Mouse (Mus musculus): ENCODE results near the gene Cand2. TPM values are rescaled to one million over a fixed set of nuclear protein-coding genes. Genes with fewer than 3 reads are reported as not detected.

The Cand2 gene
- total RNA-seq (2023): under 1 TPM; 0.35 to 0.64 TPM

DNA sequence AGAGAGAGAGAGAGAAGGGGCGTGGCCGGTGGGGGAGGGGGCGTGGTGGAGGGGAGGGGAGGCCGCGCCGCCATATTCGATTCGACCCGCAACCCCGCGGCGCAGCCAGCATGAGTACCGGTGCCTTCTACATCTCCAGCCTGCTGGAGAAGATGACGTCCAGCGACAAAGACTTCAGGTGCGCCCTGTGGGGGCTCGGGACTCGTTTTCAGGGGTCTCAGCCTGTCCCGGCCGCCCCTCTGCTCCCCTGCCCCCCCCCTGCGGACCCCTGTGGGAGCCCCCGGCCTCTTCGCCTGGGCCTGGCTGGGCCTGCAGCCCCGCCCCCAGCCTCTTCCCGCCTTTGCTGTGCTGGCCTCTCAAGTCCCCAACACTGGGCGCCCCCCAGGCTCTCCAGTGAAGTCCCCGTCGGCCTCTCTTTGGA, at the start of gene Cand2:
Cand2 (plus strand) TSS at position 38 of the 421 bp plus-strand sequence.

DNA sequence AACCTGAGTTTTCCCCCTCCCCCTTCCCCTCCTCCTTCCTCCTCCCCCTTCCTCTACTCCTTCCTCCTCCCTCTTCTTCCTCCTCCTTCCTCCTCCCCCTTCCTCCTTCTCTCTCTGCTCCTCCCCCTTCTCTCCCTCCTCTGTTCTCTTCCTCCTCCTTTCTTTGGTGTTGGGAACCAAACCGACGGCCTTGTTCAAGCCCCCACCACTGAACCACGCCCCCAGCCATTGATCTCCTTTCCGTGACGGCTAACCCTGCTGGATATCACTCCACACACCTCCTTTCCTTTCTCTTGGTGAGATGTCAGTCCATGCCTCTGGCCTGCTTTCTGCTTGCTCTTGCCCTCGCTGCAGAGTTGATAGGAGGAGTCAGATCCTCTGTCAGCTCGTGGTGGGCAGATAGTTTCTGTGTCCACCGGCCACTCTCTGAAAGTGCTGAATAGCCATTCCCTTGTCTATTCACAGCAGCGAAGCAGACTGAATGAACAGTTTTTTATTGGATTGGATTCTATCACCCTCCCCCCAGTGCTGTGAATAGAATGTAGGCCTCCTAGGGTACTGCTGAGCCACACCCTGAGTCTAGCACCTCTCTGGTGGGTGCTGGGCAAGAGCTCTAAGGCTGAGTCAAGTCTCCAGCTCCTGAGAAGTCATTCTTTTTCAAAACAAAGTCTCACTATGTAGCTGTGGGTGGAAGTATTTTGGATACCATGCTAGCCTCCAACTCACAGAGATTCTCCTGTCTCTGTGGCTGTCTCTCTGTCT, 12.2 kb upstream of the Cand2 start, which contains the start of gene Tmem40:
Tmem40 (minus strand) TSS at position 416 of the 762 bp plus-strand sequence.

DNA sequence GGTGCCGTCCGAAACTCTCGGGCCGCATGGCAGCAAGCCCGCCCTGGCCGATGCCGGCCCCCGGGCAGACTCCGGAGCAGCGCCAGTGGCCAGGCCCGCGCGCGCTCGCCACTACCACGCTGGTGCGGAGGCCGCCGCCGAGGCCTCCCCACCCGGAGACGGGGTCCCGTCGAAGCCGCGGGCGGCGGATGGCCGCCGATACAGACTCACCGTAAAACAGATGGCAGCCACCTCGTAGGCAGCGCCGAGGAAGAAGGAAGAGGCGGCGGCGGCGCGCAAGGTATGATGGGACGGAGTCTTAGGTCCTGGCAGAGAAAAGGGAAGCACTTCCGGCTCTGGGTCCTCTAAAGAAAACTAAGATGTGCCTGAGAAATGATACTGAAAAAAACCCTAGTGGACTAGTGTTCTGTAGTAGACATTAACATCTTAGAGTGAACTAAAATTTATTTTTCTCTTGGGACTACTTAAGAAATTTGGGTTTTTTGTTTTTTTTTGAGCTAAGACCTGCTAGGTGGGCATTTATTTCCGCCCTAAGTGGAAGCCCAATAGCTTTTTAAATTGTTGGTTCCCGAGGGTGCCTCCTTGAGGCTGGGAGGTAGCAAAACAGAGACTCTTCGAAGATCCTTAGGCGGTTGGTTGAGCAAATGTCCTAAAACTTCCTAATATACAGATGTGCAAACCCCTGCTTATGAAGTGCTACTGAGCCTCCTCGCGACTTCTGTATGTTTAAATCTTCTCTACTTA, 34.3 kb downstream of the Cand2 start, which contains the start of gene Rpl32:
Rpl32 (minus strand) TSS at position 260 of the 744 bp plus-strand sequence.

DNA sequence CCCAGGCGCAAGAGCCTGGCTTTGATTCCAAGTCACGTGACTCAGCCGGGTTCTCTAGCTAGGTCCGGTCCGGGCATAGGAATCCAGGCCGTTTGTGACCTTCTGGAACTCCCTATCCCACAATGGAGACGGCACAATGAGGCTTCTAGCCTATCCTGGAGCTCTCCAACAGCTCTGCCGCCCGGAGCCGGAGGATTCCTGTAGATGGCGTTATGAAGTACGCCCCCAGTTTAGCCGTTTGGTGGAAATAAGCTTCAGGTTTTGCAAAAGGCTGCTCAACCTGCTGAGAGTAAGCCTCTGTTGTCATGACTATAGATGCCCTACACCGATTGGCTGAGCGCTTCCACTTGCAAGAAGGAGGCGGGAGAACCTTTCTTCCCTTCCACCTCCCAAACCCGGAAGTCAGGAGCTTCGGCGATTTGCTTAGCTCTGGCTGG, 63.8 kb downstream of the Cand2 start, which contains the start of gene Efcab12:
Efcab12 (minus strand) TSS at position 252 of the 437 bp plus-strand sequence.

DNA sequence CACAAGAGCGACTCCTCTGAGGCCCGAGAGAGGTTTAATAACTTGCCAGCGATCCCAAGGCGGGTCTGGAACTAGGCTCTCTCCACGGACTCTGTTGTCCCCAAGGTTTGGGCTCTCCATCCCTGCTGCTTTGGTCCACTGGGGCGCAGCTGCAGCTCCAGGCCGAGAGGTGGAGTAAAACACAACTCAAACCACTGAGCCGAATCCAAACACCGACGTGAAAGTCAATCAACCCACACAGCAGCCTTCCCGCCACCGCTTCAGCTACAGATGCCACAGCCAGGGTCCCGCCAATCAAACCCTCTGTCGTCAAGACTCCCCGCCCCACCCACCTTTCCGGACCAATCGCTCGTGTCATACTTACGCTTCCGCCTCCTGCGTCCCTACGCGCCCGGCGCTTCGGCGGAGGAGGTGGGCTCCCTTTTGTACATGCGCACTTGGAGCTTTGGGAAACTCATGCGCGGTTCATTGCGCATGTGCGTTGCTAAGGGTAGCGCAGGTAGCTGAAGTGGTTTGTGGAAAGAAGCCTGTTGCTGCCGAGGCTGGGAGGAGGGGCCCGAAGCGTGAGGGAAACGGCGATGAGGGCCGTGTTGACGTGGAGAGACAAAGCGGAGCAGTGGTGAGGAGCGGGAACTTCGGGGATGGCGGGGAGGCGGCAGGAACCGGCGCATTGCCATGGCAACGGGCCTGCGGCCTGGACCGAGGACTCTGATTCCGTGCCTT, 78.9 kb downstream of the Cand2 start, which contains the start of the genes Mbd4 and Ift122:
Mbd4 (minus strand) TSS at position 281 of the 723 bp plus-strand sequence.
Ift122 (plus strand) TSS at position 380 of the 723 bp plus-strand sequence.

Other genes starting within 250 kb of the Cand2 start
- 1 to 10 TPM; 3.1 to 3.7 TPM for gene Tsen2, start 229.9 kb upstream of the Cand2 start, total RNA-seq (2023)
- not detected for gene Mkrn2os, start 182.0 kb upstream of the Cand2 start, total RNA-seq (2023)
- gene Mkrn2, start 172.6 kb upstream of the Cand2 start, total RNA-seq (2023): 10 to 100 TPM; 15.6 to 16.1 TPM
- 100 to 1,000 TPM; 198 to 251 TPM for gene Raf1, start 97.9 kb upstream of the Cand2 start, total RNA-seq (2023)
- gene Tmem40, start 12.1 kb upstream of the Cand2 start, total RNA-seq (2023): 10 to 100 TPM; 47.4 to 54.0 TPM
- gene Rpl32, start 34.2 kb downstream of the Cand2 start, total RNA-seq (2023): 1,000 to 10,000 TPM in 1 of 2 experiments, 100 to 1,000 TPM in 1; 966 to 1,110 TPM
- gene Efcab12, start 63.9 kb downstream of the Cand2 start, total RNA-seq (2023): under 1 TPM; 0.13 to 0.44 TPM
- 1 to 10 TPM; 8.2 to 8.7 TPM for gene Mbd4, start 78.8 kb downstream of the Cand2 start, total RNA-seq (2023)
- gene Ift122, start 78.9 kb downstream of the Cand2 start, total RNA-seq (2023): 1 to 10 TPM; 1.5 to 2.0 TPM
- gene Rho, start 157.2 kb downstream of the Cand2 start, total RNA-seq (2023): not detected
- not detected for gene H1foo, start 170.4 kb downstream of the Cand2 start, total RNA-seq (2023)
- gene Plxnd1, start 220.5 kb downstream of the Cand2 start, total RNA-seq (2023): 100 to 1,000 TPM; 119 to 135 TPM